Mouse (Mus musculus): Measurements from ENCODE around the gene Scd1. TPM values are rescaled to one million over a fixed set of nuclear protein-coding genes. Genes with fewer than 3 reads are reported as not detected.

Gene Scd1
- 251 and 307 TPM in 2 replicates for polyA plus RNA-seq (2012; rRNA removed)

GRCm38 (mm10) chr19:44407341-44408222, at the start of gene Scd1:
TSS of gene Scd1 (minus strand) at chr19:44407879.
- peak; percentile 26; the same call in 1 of the 2 replicates for TF ChIP-seq POLR2A (IDR thresholded peaks at IDR 0.05; ENCODE audit: low read depth, low read length)
- no peak for TF ChIP-seq CTCF (IDR thresholded peaks at IDR 0.05; ENCODE audit: extremely low read depth, insufficient read depth, insufficient read length, insufficient replicate concordance)
- 1% methylated on average over 32 of the region's 35 CpGs for WGBS
- peak in 1 of 2 experiments; percentile 73 for DNase-seq (ENCODE audit: low read depth in 1 of 2, low spot score in 2 of 2)
- no peaks in the 10 kb centered on the region for H3K27me3 ChIP-seq (ENCODE audit: control insufficient read depth, insufficient read depth, low read length)
- H3K4me1 ChIP-seq (ENCODE audit: control insufficient read depth, insufficient read depth, insufficient read length): peaks cover 3% of the 10 kb centered on the region; the same call in 1 of the 2 replicates
- peaks cover 24% of the 10 kb centered on the region for H3K36me3 ChIP-seq (ENCODE audit: control insufficient read depth, insufficient read depth, low read length)
- peak within 1 kb of the TSS; percentile 94 for H3K27ac ChIP-seq (ENCODE audit: insufficient read depth, low read length)
- H3K4me3 ChIP-seq (ENCODE audit: extremely low read depth, insufficient read depth, insufficient read length): peak within 1 kb of the TSS; percentile 65

GRCm38 (mm10) chr19:44455356-44455755, 47.7 kb upstream of the Scd1 start:
- Histone ChIP-seq H3K4me3 (ENCODE audit: extremely low read depth, insufficient read depth, insufficient read length) (no peak overlapping the region), H3K27me3 (ENCODE audit: control insufficient read depth, insufficient read depth, low read length) (no peaks in the 10 kb centered on the region), H3K36me3 (ENCODE audit: control insufficient read depth, insufficient read depth, low read length) (no peaks in the 10 kb centered on the region), H3K4me1 (ENCODE audit: control insufficient read depth, insufficient read depth, insufficient read length) (peaks cover 15% of the 10 kb centered on the region; the same call in 1 of the 2 replicates), H3K27ac (ENCODE audit: insufficient read depth, low read length) (no peak overlapping the region)
- DNase-seq (ENCODE audit: low read depth in 1 of 2, low spot score in 2 of 2): no peak
- 92% methylated on average over 8 of the region's 8 CpGs for WGBS
- TF ChIP-seq POLR2A (IDR thresholded peaks at IDR 0.05; ENCODE audit: low read depth, low read length): no peak

- no peaks in the 10 kb centered on the region for H3K36me3 ChIP-seq (ENCODE audit: control insufficient read depth, insufficient read depth, low read length)
- DNase-seq (ENCODE audit: low read depth in 1 of 2, low spot score in 2 of 2): no peak
- H3K4me1 ChIP-seq (ENCODE audit: control insufficient read depth, insufficient read depth, insufficient read length): peaks cover 15% of the 10 kb centered on the region; the same call in 1 of the 2 replicates
- no peak for TF ChIP-seq POLR2A (IDR thresholded peaks at IDR 0.05; ENCODE audit: low read depth, low read length)
- no peak for TF ChIP-seq CTCF (IDR thresholded peaks at IDR 0.05; ENCODE audit: extremely low read depth, insufficient read depth, insufficient read length, insufficient replicate concordance)
- no peak overlapping the region for H3K27ac ChIP-seq (ENCODE audit: insufficient read depth, low read length)
- H3K4me3 ChIP-seq (ENCODE audit: extremely low read depth, insufficient read depth, insufficient read length): no peak overlapping the region
- H3K27me3 ChIP-seq (ENCODE audit: control insufficient read depth, insufficient read depth, low read length): no peaks in the 10 kb centered on the region
- 93% methylated on average over 6 of the region's 6 CpGs for whole genome bisulfite sequencing
Observed at GRCm38 (mm10) chr19:44454862-44455261, 47.2 kb upstream of the Scd1 start.

GRCm38 (mm10) chr19:44447927-44448326, 40.2 kb upstream of the Scd1 start:
- H3K4me3 ChIP-seq (ENCODE audit: extremely low read depth, insufficient read depth, insufficient read length): no peak overlapping the region
- no peaks in the 10 kb centered on the region for H3K36me3 ChIP-seq (ENCODE audit: control insufficient read depth, insufficient read depth, low read length)
- H3K27ac ChIP-seq (ENCODE audit: insufficient read depth, low read length): no peak overlapping the region
- no peak for TF ChIP-seq POLR2A (IDR thresholded peaks at IDR 0.05; ENCODE audit: low read depth, low read length)
- TF ChIP-seq CTCF (IDR thresholded peaks at IDR 0.05; ENCODE audit: extremely low read depth, insufficient read depth, insufficient read length, insufficient replicate concordance): no peak
- DNase-seq (ENCODE audit: low read depth in 1 of 2, low spot score in 2 of 2): no peak
- H3K4me1 ChIP-seq (ENCODE audit: control insufficient read depth, insufficient read depth, insufficient read length): no peaks in the 10 kb centered on the region
- no peaks in the 10 kb centered on the region for H3K27me3 ChIP-seq (ENCODE audit: control insufficient read depth, insufficient read depth, low read length)
- 83% methylated on average over 4 of the region's 4 CpGs for WGBS

GRCm38 (mm10) chr19:44445755-44446154, 38.1 kb upstream of the Scd1 start:
- no peak overlapping the region for H3K27ac ChIP-seq (ENCODE audit: insufficient read depth, low read length)
- no peak overlapping the region for H3K4me3 ChIP-seq (ENCODE audit: extremely low read depth, insufficient read depth, insufficient read length)
- 88% methylated on average over 3 of the region's 3 CpGs for WGBS
- no peak for DNase-seq (ENCODE audit: low read depth in 1 of 2, low spot score in 2 of 2)
- H3K36me3 ChIP-seq (ENCODE audit: control insufficient read depth, insufficient read depth, low read length): no peaks in the 10 kb centered on the region
- H3K4me1 ChIP-seq (ENCODE audit: control insufficient read depth, insufficient read depth, insufficient read length): no peaks in the 10 kb centered on the region
- no peaks in the 10 kb centered on the region for H3K27me3 ChIP-seq (ENCODE audit: control insufficient read depth, insufficient read depth, low read length)
- TF ChIP-seq CTCF (IDR thresholded peaks at IDR 0.05; ENCODE audit: extremely low read depth, insufficient read depth, insufficient read length, insufficient replicate concordance): no peak
- TF ChIP-seq POLR2A (IDR thresholded peaks at IDR 0.05; ENCODE audit: low read depth, low read length): no peak

- 39% methylated on average over 4 of the region's 4 CpGs for WGBS
- TF ChIP-seq CTCF (IDR thresholded peaks at IDR 0.05; ENCODE audit: extremely low read depth, insufficient read depth, insufficient read length, insufficient replicate concordance) (no peak), POLR2A (IDR thresholded peaks at IDR 0.05; ENCODE audit: low read depth, low read length) (no peak)
- H3K36me3 ChIP-seq (ENCODE audit: control insufficient read depth, insufficient read depth, low read length): no peaks in the 10 kb centered on the region
- DNase-seq (ENCODE audit: low read depth in 1 of 2, low spot score in 2 of 2): no peak
- no peaks in the 10 kb centered on the region for H3K4me1 ChIP-seq (ENCODE audit: control insufficient read depth, insufficient read depth, insufficient read length)
- H3K27me3 ChIP-seq (ENCODE audit: control insufficient read depth, insufficient read depth, low read length): no peaks in the 10 kb centered on the region
- no peak overlapping the region for H3K27ac ChIP-seq (ENCODE audit: insufficient read depth, low read length)
- H3K4me3 ChIP-seq (ENCODE audit: extremely low read depth, insufficient read depth, insufficient read length): no peak overlapping the region
Observed at GRCm38 (mm10) chr19:44439302-44439701, 31.6 kb upstream of the Scd1 start.

- Histone ChIP-seq H3K4me3 (ENCODE audit: extremely low read depth, insufficient read depth, insufficient read length) (no peak overlapping the region), H3K27ac (ENCODE audit: insufficient read depth, low read length) (no peak overlapping the region), H3K36me3 (ENCODE audit: control insufficient read depth, insufficient read depth, low read length) (no peaks in the 10 kb centered on the region), H3K27me3 (ENCODE audit: control insufficient read depth, insufficient read depth, low read length) (no peaks in the 10 kb centered on the region), H3K4me1 (ENCODE audit: control insufficient read depth, insufficient read depth, insufficient read length) (no peaks in the 10 kb centered on the region)
- 80% methylated on average over 6 of the region's 6 CpGs for WGBS
- TF ChIP-seq POLR2A (IDR thresholded peaks at IDR 0.05; ENCODE audit: low read depth, low read length) (no peak), CTCF (IDR thresholded peaks at IDR 0.05; ENCODE audit: extremely low read depth, insufficient read depth, insufficient read length, insufficient replicate concordance) (no peak)
- DNase-seq (ENCODE audit: low read depth in 1 of 2, low spot score in 2 of 2): no peak
Observed at GRCm38 (mm10) chr19:44437975-44438374, 30.3 kb upstream of the Scd1 start.

Data from spleen, adult 2 months (tissue).